Mouse (Mus musculus): ENCODE measurements around the gene Eno3. TPM values are rescaled to one million over a fixed set of nuclear protein-coding genes. Genes with fewer than 3 reads are reported as not detected.

Eno3 gene
- polyA plus RNA-seq, 1 experiment = 1,792 TPM

DNA sequence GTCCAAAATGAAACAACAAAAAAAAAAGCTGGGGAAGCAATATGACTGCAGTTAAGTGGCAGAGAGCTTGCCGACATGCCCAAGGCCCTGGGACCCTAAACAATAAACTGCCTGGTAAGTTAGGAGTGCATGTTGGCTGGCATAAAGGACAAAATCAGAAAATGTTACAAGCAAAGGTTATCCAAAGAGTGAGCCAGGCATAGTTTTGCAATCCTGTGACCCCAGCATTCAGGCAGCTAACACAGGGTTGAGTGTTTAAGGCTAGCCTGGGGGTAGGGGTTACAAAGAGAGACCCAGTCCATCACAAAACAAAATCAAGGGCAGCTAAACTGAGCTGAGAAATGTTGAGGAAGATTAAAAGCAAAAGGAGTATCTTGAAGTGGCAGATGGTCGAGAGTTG is 42.0 kb downstream of the Eno3 start:
- no peak overlapping the region for H3K4me2 ChIP-seq (ENCODE audit: low read depth)
- no peak overlapping the region for H3ac ChIP-seq (ENCODE audit: control insufficient read depth, insufficient read length)
- peak overlapping the region; percentile 96 for H3K4me3 ChIP-seq
- H3K27me3 ChIP-seq (ENCODE audit: control insufficient read depth, insufficient read depth, insufficient read length) = no peaks in the 10 kb centered on the region
- H3K36me3 ChIP-seq (ENCODE audit: control insufficient read depth, insufficient read depth) = peaks cover 10% of the 10 kb centered on the region
- TF ChIP-seq REST (IDR thresholded peaks at IDR 0.05; ENCODE audit: insufficient read depth, insufficient read length) (no peak), TCF3 (IDR thresholded peaks at IDR 0.05; ENCODE audit: insufficient read length, low read depth) (no peak), CEBPB (IDR thresholded peaks at IDR 0.05; ENCODE audit: insufficient read depth, poor library complexity, severe bottlenecking) (no peak), E2F4 (IDR thresholded peaks at IDR 0.05; ENCODE audit: insufficient read depth) (no peak), MAX (IDR thresholded peaks at IDR 0.05; ENCODE audit: low read depth) (no peak)
- peaks cover 28% of the 10 kb centered on the region for H3K79me2 ChIP-seq (ENCODE audit: control insufficient read depth, insufficient read depth)

DNA sequence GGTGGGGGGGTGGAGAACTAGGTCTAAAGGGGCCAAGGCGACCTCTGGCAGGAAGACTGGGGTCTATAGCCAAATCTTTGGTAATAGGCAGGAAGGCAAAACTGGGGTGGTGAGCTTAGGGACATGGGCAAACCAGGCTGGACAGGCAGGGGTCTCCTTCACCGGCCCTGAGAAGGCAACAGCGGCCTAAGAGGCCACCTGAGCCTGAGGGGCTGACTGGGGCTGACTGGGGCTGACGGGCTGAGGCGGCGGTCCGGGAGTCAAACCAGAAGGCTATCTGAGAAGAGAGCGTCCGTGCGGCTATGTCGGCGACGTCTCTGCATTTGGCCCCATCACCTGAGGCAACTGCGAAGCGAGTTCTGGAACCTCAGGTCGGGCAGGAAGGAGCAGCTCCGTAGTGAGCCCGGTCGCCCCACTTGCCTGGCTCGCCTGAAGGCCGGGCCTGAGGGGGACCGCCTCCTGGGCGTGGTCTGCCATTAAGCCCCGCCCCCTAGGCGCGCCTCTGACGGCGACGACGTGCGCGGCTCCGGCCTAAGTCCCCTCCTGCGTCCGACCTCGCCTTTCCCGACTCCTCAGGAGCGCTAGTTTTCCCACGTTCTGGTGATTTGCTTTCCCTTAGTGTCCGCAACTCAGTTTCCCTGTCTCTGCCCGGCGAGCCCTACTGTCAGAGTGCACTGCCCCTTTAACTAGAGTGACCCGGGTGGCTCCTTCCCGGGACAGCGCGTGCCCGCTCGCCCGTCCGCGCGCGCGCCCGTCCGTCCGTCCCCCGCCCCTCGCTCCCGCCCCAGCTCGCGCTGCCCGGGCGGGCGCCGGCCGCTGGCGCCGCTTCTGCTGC is 42.9 kb downstream of the Eno3 start, which contains the start of the genes Inca1 and Kif1c:
Inca1 (minus strand) TSS at position 434 of the 835 bp plus-strand sequence.
Kif1c (plus strand) TSS at position 827 of the 835 bp plus-strand sequence.
- peaks cover 18% of the 10 kb centered on the region for H3K36me3 ChIP-seq (ENCODE audit: control insufficient read depth, insufficient read depth)
- peak within 1 kb of the TSS; percentile 96 for H3K4me3 ChIP-seq
- TF ChIP-seq POLR2AphosphoS2 (IDR thresholded peaks at IDR 0.05; ENCODE audit: insufficient read length, low read depth) (peak; percentile 98), E2F4 (IDR thresholded peaks at IDR 0.05; ENCODE audit: insufficient read depth) (no peak), TCF3 (IDR thresholded peaks at IDR 0.05; ENCODE audit: insufficient read length, low read depth) (no peak), POLR2A (IDR thresholded peaks at IDR 0.05; ENCODE audit: insufficient read length, low read depth) (peak; percentile 86), MAX (IDR thresholded peaks at IDR 0.05; ENCODE audit: low read depth) (no peak)
- peak within 1 kb of the TSS; percentile 92 for H3ac ChIP-seq (ENCODE audit: control insufficient read depth, insufficient read length)
- H3K4me2 ChIP-seq (ENCODE audit: low read depth) = peak within 1 kb of the TSS; percentile 96
- H3K27me3 ChIP-seq (ENCODE audit: control insufficient read depth, insufficient read depth, insufficient read length) = no peaks in the 10 kb centered on the region
- H3K79me2 ChIP-seq (ENCODE audit: control insufficient read depth, insufficient read depth) = peaks cover 28% of the 10 kb centered on the region

- peaks cover 28% of the 10 kb centered on the region for H3K79me2 ChIP-seq (ENCODE audit: control insufficient read depth, insufficient read depth)
- TF ChIP-seq TCF3 (IDR thresholded peaks at IDR 0.05; ENCODE audit: insufficient read length, low read depth) (no peak), MYOG (IDR thresholded peaks at IDR 0.05; ENCODE audit: control insufficient read depth in 1 of 3, insufficient read depth in 1 of 3, insufficient read length in 2 of 3, low read depth in 2 of 3) (no peak), POLR2AphosphoS2 (IDR thresholded peaks at IDR 0.05; ENCODE audit: insufficient read length, low read depth) (no peak), E2F4 (IDR thresholded peaks at IDR 0.05; ENCODE audit: insufficient read depth) (no peak), MAX (IDR thresholded peaks at IDR 0.05; ENCODE audit: low read depth) (no peak), POLR2A (IDR thresholded peaks at IDR 0.05; ENCODE audit: insufficient read length, low read depth) (peak; percentile 41), TCF12 (IDR thresholded peaks at IDR 0.05; ENCODE audit: insufficient read depth, poor library complexity, severe bottlenecking) (no peak), CEBPB (IDR thresholded peaks at IDR 0.05; ENCODE audit: insufficient read depth, poor library complexity, severe bottlenecking) (no peak)
- H3K27me3 ChIP-seq (ENCODE audit: control insufficient read depth, insufficient read depth, insufficient read length) = no peaks in the 10 kb centered on the region
- peak overlapping the region; percentile 96 for H3K4me2 ChIP-seq (ENCODE audit: low read depth)
- peak overlapping the region; percentile 96 for H3K4me3 ChIP-seq
- H3K36me3 ChIP-seq (ENCODE audit: control insufficient read depth, insufficient read depth) = peaks cover 21% of the 10 kb centered on the region
- peak overlapping the region; percentile 92 for H3ac ChIP-seq (ENCODE audit: control insufficient read depth, insufficient read length)
These were observed 43.6 kb downstream of the Eno3 start for GRCm38 (mm10) chr11:70700613-70701012.

DNA sequence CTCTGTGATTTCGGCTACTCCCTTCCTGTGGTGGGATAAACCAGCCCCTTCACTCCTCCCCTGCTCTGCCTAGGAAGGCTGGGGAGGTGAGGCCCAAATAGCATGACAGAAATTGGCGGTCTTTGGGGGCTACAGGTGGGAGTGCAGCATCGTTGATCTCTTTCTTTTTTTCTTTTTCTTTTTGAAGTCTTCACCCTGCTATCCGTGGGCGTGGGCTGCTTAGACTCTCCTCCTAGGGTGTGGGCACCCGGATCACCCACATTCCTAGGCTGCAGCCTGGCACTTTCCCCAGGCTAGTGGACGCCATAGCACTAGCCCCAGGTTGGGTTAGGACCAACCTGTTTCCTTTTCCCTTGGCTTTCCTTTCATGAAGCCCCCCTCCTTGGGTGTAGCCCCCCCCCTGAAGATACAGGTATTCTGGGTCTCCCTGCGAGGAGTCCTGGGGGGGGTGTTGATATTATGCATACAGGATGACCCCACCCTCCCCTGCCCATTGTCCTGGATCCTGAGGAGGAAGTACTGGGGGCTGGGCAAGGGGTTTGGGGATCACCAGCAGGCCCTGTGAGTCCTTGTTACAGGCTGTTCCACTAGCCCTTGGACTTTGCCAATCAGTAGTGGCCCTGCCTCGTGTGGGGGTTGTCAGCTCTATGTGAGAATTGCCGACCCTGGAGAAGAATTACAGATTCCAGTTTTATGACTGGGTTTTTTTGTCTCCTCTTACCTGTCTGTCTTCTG is 44.4 kb downstream of the Eno3 start:
- Histone ChIP-seq H3K27me3 (ENCODE audit: control insufficient read depth, insufficient read depth, insufficient read length) (no peaks in the 10 kb centered on the region), H3K36me3 (ENCODE audit: control insufficient read depth, insufficient read depth) (peaks cover 29% of the 10 kb centered on the region), H3K4me3 (peak overlapping the region; percentile 96), H3K4me2 (ENCODE audit: low read depth) (peak overlapping the region; percentile 96), H3K79me2 (ENCODE audit: control insufficient read depth, insufficient read depth) (peaks cover 28% of the 10 kb centered on the region), H3ac (ENCODE audit: control insufficient read depth, insufficient read length) (peak overlapping the region; percentile 92)
- TF ChIP-seq SRF (IDR thresholded peaks at IDR 0.05; ENCODE audit: control insufficient read depth, insufficient read length, low read depth) = no peak
- TF ChIP-seq TCF12 (IDR thresholded peaks at IDR 0.05; ENCODE audit: insufficient read depth, poor library complexity, severe bottlenecking) = no peak
- no peak for TF ChIP-seq POLR2AphosphoS2 (IDR thresholded peaks at IDR 0.05; ENCODE audit: insufficient read length, low read depth)
- TF ChIP-seq POLR2A (IDR thresholded peaks at IDR 0.05; ENCODE audit: insufficient read length, low read depth) = no peak
- no peak for TF ChIP-seq USF1 (IDR thresholded peaks at IDR 0.05; ENCODE audit: low read depth)
- TF ChIP-seq TCF3 (IDR thresholded peaks at IDR 0.05; ENCODE audit: insufficient read length, low read depth) = no peak
- TF ChIP-seq E2F4 (IDR thresholded peaks at IDR 0.05; ENCODE audit: insufficient read depth) = no peak
- no peak for TF ChIP-seq CEBPB (IDR thresholded peaks at IDR 0.05; ENCODE audit: insufficient read depth, poor library complexity, severe bottlenecking)
- no peak for TF ChIP-seq MYOG (IDR thresholded peaks at IDR 0.05; ENCODE audit: control insufficient read depth in 1 of 3, insufficient read depth in 1 of 3, insufficient read length in 2 of 3, low read depth in 2 of 3)
- no peak for TF ChIP-seq MAX (IDR thresholded peaks at IDR 0.05; ENCODE audit: low read depth)
- no peak for TF ChIP-seq REST (IDR thresholded peaks at IDR 0.05; ENCODE audit: insufficient read depth, insufficient read length)
- no peak for TF ChIP-seq MYOD1 (IDR thresholded peaks at IDR 0.05; ENCODE audit: control insufficient read depth in 1 of 3, insufficient read length in 2 of 3, low read depth in 2 of 3)

Data from myocyte (in vitro differentiated cells).